Mouse (Mus musculus) brain, embryonic 14.5 days (tissue): Measurements from ENCODE around the gene Zfp68. TPM values are rescaled to one million over a fixed set of nuclear protein-coding genes. Genes with fewer than 3 reads are reported as not detected.

Source experiments
- DNase-seq: peaks from one replicate; pipeline ENCODE4 v3.0.0-alpha.2; 2011; ENCODE audit warnings: low read depth
- CTCF ChIP-seq: fragments of 200-500 bp; IDR thresholded peaks from 2 replicates; pipeline ENCODE4 v1.5.1; 2012; ENCODE audit warnings: inconsistent platforms, mild to moderate bottlenecking, moderate library complexity, borderline replicate concordance; ENCODE audit not compliant: insufficient read depth, insufficient read length; ENCODE audit errors: extremely low read depth
- POLR2A ChIP-seq: fragments of 200-500 bp; IDR thresholded peaks from 2 replicates; pipeline ENCODE4 v1.6.1; 2012; ENCODE audit warnings: mild to moderate bottlenecking, inconsistent platforms, borderline replicate concordance; ENCODE audit not compliant: poor library complexity, insufficient read depth, insufficient read length, severe bottlenecking; ENCODE audit errors: extremely low read depth
- polyA plus RNA-seq: library from polyadenylated mRNA; depleted of rRNA; stranded (reverse); fragments of >200 nt; gene quantifications from 2 replicates; pipeline ENCODE4 v1.2.3, GENCODE M21; 2012; rRNA removed

The Zfp68 gene
- 38.6 and 42.9 TPM in 2 replicates for polyA plus RNA-seq

DNA sequence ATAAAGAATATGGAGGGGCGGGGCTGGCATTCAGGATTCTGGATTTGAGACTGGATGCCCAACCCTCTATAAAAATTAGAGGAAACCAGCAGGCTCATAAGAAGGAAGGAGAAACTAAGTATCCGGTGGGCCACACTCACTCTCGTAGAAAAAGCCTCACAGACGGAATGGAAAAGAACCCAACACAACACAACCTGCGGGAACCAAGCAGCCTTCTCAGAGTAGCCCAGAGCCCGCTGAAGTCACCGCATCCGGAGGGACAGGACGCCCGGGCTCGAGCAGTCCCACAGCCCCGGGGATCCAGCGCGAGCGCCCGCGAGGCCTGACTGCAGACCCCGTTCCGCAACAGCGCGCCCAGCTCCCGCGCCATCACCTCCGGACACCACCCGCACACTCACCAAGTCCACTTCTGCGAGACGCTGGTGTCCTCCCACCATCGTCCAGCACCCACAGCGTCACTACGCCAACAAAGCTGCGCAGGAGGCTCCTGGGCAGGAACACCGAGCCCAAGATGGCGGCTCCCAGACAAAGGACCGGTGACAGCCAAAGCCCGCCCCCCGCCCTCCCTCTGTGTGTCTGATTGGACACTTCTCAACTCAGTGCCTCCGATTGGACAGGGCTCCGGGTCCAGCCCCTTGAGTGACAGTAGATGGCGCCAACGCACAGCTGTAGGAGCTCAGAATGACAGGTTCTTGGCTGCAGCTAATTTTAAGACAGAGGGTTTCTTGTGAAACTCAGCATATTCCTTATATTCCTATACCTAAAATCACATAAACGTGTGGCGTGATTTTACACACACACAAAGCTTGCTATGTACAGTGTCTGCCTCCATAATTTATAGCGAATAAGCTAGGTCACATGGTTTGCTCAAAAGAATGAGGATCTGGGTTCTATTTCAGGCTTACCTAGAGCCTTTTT is at the start of gene Zfp68:
Zfp68 (minus strand) TSS at position 551 of the 918 bp plus-strand sequence.
- peak; percentile 99 for DNase-seq
- TF ChIP-seq CTCF (peak; percentile 41; the same call in 1 of the 2 replicates), POLR2A (peak; percentile 87)

DNA sequence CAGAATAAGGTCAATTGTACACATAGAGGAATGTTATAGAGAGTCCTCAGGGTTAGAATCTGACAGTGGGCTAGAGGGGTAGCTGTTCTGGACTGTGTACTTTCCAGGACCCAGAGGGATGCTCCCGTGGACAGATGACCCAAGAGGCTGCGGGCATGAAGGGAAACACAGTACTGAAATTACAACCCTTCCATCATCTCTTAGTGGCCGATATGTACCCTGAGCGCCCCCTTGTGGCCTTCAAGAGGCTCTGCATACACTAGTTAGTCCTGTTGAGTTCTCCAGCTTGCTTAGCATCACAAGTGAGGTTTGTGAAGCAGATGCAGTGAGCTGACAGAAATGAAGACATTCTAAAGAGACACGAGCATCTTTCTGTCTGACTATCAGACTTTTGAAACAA is 39.4 kb upstream of the Zfp68 start:
- peak; percentile 86 for TF ChIP-seq CTCF
- TF ChIP-seq POLR2A = no peak
- peak; percentile 91 for DNase-seq

DNA sequence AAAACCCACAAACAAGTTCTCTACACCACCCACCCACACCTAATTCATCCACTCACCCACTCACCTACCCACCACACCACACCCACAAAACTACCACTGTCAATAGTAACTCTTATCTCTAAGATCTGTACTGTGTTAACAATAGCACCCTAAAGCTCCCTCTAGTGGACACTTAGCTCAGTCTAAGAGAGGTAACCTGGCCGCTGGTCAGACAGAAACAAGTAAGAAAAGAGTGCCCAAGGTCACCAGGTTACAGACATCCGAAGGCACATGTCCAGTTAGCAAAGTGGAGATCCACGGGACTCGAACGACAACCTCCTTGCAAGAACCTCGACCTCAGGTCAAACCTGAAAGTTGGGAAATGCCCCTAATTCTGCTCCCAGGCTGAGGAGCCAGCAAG is 38.3 kb upstream of the Zfp68 start:
- TF ChIP-seq POLR2A (no peak), CTCF (peak; percentile 66; the same call in 1 of the 2 replicates)

DNA sequence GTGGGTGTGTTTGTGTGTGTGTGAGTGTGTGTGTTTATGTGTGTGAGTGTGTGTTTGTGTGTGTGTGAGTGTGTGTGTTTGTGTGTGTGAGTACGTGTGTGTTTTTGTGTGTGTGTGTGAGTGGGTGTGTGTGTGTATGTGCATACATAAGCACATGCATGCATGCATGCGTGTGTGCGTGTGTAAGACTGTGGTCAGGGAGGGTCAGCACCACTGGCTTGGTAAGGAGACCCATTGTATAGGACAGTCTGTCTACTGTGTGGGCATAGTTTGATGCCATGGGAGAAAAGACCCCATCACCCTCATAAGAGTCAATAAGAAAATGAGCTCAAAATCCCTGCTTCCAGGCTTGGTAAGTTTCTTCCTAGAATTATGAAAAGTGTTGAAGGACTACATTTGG is 37.8 kb upstream of the Zfp68 start:
- no peak for DNase-seq
- no peak for TF ChIP-seq POLR2A

More for the DNA sequence above, 38.3 kb upstream of the Zfp68 start:
- DNase-seq = peak; percentile 71

DNA sequence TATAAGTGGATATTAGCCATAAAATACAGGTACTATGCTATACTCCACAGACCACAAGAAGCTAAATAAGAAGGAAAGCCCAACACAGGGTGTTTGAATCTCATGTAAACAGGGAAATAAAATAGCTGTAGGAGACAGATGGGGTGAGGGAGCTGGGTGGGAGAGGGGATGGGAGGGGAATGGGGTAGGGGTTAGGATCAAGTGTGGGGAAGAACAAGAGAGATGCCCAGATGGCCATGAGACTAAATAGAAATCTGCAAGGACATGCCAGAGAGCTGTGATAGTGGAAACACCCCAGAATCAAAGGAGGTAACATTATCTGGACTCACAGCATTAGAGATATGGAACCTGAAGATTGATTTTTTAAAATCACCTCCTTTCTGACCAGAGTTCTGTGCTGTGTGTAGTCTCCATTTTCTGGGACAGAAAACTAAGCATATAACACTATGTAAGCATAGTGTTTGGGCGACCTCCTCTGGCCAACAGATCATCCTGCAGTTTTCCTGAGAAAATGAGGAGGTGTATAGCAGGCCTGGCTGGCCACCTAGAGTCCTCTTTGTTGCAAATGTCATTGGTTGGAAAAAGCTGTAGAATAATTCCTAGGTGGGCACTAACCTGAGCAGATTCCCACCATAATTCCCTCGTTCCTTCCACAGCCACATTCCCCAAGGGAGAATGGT is 37.1 kb upstream of the Zfp68 start:
- TF ChIP-seq POLR2A (no peak), CTCF (peak; percentile 79)

DNA sequence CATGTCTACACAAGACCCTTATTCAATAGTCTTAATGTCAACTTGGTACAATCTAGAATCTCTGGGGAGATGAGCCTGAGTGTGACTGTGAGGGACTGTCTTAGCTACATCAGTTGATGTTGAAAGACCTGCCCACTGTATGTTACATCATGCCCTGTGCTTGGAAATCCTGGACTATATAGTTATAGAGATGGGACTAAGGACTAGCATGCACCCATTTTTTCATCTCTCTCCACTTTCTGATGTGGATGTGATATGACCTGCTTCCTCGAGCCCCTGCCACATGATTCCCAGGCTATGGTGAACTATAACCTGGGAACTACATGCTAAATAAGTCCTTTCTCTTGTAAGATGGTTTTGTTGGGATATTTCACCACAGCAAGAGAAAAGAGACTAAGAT is 33.4 kb upstream of the Zfp68 start:
- no peak for DNase-seq
- TF ChIP-seq POLR2A (no peak), CTCF (no peak)

More for the DNA sequence above, 37.1 kb upstream of the Zfp68 start:
- DNase-seq = peak; percentile 83

DNA sequence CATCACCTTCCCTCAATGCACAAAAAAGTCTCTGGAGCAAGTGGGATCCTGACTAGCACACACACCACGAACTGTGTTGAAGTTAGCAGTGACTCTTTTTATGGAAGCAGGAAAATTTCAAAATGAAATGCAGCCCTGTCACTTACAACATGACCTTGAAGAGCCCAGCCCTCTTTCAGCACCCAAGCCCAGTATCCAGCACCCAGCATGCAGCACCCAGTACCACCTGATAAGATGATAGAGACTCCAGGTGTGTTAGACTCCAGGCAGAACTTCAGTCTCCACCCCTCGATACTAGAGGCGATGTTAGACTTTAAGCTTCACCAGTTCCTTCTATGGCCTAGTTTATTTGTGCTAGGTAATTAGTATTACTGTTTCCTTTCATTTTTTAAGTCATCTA is 22.2 kb upstream of the Zfp68 start:
- TF ChIP-seq CTCF = no peak
- TF ChIP-seq POLR2A = no peak
- DNase-seq = no peak

DNA sequence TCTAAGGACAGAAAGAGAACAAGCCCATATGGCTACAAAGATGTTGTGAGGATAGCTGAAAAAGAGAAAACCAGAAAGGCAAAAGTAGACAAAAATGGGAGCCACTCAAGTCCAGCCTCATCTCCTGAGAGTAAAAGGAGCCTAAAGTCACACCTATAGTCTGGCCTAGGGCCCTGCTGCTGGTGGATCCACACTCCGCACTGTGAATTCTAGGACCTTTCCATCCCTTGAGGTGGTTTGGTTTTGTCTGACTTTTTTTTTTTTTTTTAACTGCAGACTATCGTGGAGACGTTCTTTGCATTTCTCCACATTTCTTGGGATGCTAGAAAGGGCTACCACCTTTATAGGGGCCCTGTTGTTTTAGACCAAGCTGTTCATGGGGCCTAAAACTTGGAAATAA is 21.5 kb upstream of the Zfp68 start:
- DNase-seq = no peak
- TF ChIP-seq POLR2A (no peak), CTCF (no peak)

DNA sequence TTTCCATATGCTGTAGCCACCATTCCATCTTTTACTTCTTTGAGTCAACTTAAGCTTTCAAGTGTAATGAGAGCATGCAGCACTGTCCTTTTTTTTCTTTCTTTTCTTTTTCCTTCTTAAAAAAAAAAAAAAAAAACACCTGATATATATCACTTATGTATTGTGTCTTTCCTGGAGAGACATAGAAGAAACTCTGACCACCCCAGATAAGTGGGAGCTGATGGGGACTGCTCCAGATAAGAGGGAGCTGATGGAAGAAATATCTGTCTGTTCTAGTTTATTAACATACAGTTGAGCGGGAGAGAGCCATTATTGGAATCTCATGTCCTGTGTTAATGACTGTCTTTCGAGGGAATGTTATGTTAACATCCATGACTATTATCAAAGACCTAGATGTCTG is 16.9 kb upstream of the Zfp68 start:
- no peak for TF ChIP-seq CTCF
- no peak for TF ChIP-seq POLR2A
- no peak for DNase-seq

DNA sequence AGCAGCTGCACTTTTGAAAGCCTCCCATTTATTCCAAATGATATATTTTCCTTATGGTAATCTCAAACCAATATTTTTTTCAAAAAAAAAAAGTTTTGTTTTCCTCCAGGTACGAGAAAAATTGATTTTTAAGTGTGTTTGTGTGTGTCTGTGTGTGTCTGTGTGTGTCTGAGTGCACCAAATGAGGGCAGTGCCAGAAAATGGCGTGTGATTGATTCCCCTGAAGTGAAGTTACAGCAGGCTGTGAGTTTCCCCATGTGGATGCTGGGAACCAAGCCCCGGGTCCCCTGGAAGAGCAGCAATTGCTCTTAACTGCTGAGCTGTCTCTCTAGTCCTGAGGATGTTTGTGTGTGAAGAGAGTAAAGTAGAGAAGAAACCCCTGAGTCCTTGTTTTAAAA is 3.9 kb upstream of the Zfp68 start:
- peak; percentile 54 for DNase-seq
- TF ChIP-seq CTCF = no peak

DNA sequence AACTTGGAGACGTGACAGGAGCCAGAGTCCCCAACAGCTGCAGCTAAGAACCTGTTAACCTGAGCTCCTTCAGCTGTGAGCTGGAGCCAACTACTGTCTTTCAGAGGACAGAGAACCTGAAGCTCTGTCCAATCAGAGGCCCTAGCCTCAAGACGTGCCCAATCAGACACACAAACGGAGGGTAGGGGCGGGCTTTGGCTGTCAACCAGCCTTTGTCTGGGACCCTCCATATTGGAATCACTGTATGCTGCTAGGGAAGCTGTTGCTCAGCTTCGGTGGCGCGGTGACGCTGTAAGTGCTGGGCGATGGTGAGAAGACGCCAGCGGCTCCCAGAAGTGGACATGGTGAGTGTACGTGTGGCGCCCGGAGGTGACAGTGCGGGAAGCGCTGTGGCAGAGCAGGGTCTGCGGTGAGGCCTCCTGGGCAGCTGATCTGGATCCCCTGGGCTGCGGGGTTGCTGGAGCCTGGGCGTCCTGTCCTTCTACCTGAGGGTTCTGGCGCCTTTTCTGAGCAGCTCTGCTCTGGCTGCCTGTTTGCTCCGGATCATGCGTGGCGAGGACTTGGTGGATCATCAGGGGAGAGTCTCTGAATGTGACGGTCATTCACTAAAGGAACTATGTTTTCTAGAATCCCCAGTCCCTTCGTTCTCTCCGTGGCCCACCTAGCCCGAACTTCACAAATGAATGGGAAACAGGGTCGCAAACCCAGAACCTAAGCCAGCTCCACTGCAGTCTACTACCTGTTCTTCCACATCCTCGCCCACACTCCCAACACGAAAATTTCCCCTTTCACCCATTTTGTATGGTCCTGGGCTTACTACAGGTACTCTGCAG is 3.3 kb upstream of the Zfp68 start, which contains the start of gene A430033K04Rik:
A430033K04Rik (plus strand) TSS at position 215 of the 833 bp plus-strand sequence.
- TF ChIP-seq CTCF = no peak
- TF ChIP-seq POLR2A = 0 out of 2 replicates have a peak, but pooled peaks have one; percentile 57

More for the DNA sequence above, 3.3 kb upstream of the Zfp68 start, which contains the start of gene A430033K04Rik:
- peak; percentile 99 for DNase-seq
